Mouse (Mus musculus) MEL (cell line): ENCODE measurements around the gene Cpne1. TPM values are rescaled to one million over a fixed set of nuclear protein-coding genes. Genes with fewer than 3 reads are reported as not detected.

Experiments
- DNase-seq: peaks from one replicate; pipeline ENCODE4 v3.0.0; 2011; ENCODE audit warnings: low read depth, low spot score
- H3K27ac ChIP-seq: 2 replicates; pipeline ENCODE4 v1.5.1; 2012; ENCODE audit warnings: low read depth, mild to moderate bottlenecking, control low read depth, low read length, moderate library complexity; ENCODE audit not compliant: control insufficient read depth
- H3K27me3 ChIP-seq, 2 experiments: fragments of 150-350 bp in 1 of 2; sonication (generic) in 1 of 2; 2 replicates each; pipeline ENCODE4 v1.6.1; 2012; ENCODE audit warnings: low read length in 2 of 2, mild to moderate bottlenecking in 2 of 2, improper control_type of control experiment in 1 of 2, moderate library complexity in 1 of 2; ENCODE audit not compliant: insufficient read depth in 2 of 2, control insufficient read depth in 1 of 2
- H3K36me3 ChIP-seq, 2 experiments: 2 replicates each; pipeline ENCODE4 v1.6.1; 2012 to 2014; ENCODE audit warnings: low read length in 2 of 2, improper control_type of control experiment in 1 of 2, inconsistent platforms in 1 of 2, mild to moderate bottlenecking in 1 of 2; ENCODE audit not compliant: insufficient read depth in 2 of 2, control insufficient read depth in 1 of 2
- H3K4me1 ChIP-seq, 2 experiments: fragments of 150-350 bp in 1 of 2; sonication (generic) in 1 of 2; 2 replicates each; pipeline ENCODE4 v1.6.1; 2012; ENCODE audit warnings: low read length in 2 of 2, improper control_type of control experiment in 1 of 2, mild to moderate bottlenecking in 1 of 2; ENCODE audit not compliant: insufficient read depth in 2 of 2, control insufficient read depth in 1 of 2
- H3K4me3 ChIP-seq, 2 experiments: fragments of 150-350 bp in 1 of 2; sonication (generic) in 1 of 2; 2 replicates each; pipeline ENCODE4 v1.5.1; 2012; ENCODE audit warnings: low read depth in 2 of 2, low read length in 2 of 2, mild to moderate bottlenecking in 2 of 2, moderate library complexity in 2 of 2, control low read depth in 1 of 2, improper control_type of control experiment in 1 of 2; ENCODE audit not compliant: control insufficient read depth in 1 of 2, insufficient read depth in 1 of 2
- H3K79me2 ChIP-seq: 2 replicates; pipeline ENCODE4 v1.6.1; 2012; ENCODE audit warnings: mild to moderate bottlenecking, low read length, moderate library complexity; ENCODE audit not compliant: control insufficient read depth, poor library complexity, insufficient read depth
- H3K9ac ChIP-seq: 2 replicates; pipeline ENCODE4 v1.6.1; 2012; ENCODE audit warnings: low read depth, mild to moderate bottlenecking, control low read depth, low read length, moderate library complexity; ENCODE audit not compliant: control insufficient read depth, poor library complexity, severe bottlenecking
- H3K9me3 ChIP-seq: fragments of 150-350 bp; sonication (generic); replicated peaks from 2 replicates; pipeline ENCODE4 v1.6.1; 2012; ENCODE audit warnings: mild to moderate bottlenecking, low read length, improper control_type of control experiment, moderate library complexity; ENCODE audit not compliant: insufficient read depth
- BHLHE40 ChIP-seq: IDR thresholded peaks from 2 replicates; pipeline ENCODE4 v1.6.1; 2012; ENCODE audit warnings: low read depth, mild to moderate bottlenecking, inconsistent platforms, low read length, improper control_type of control experiment, borderline replicate concordance
- CHD1 ChIP-seq: IDR thresholded peaks from 2 replicates; pipeline ENCODE4 v1.6.1; 2012; ENCODE audit warnings: low read depth, mild to moderate bottlenecking, inconsistent platforms, low read length, improper control_type of control experiment
- CHD2 ChIP-seq: IDR thresholded peaks from 2 replicates; pipeline ENCODE4 v1.6.1; 2011; ENCODE audit warnings: low read length, improper control_type of control experiment
- CTCF ChIP-seq, 3 experiments: IDR thresholded peaks in 2 of 3; conservative IDR thresholded peaks in 1 of 3; 2 replicates each; pipeline ENCODE4 v1.5.1; 2011 to 2012; ENCODE audit warnings: low read length in 3 of 3, low read depth in 2 of 3, mild to moderate bottlenecking in 2 of 3, improper control_type of control experiment in 1 of 3, inconsistent platforms in 1 of 3, mixed read lengths in 1 of 3, moderate library complexity in 1 of 3; ENCODE audit not compliant: control insufficient read depth in 1 of 3, insufficient read depth in 1 of 3, poor library complexity in 1 of 3, severe bottlenecking in 1 of 3
- E2F4 ChIP-seq: IDR thresholded peaks from 2 replicates; pipeline ENCODE4 v1.6.1; 2011; ENCODE audit warnings: low read depth, low read length, improper control_type of control experiment, borderline replicate concordance
- ELF1 ChIP-seq: IDR thresholded peaks from 2 replicates; pipeline ENCODE4 v1.6.1; 2014; ENCODE audit warnings: low read depth, mild to moderate bottlenecking, inconsistent platforms, low read length, improper control_type of control experiment, moderate library complexity
- EP300 ChIP-seq, 2 experiments: IDR thresholded peaks; 2 replicates each; pipeline ENCODE4 v1.6.1; 2011; ENCODE audit warnings: improper control_type of control experiment in 2 of 2, low read length in 2 of 2, low read depth in 1 of 2, mild to moderate bottlenecking in 1 of 2
- ETS1 ChIP-seq: IDR thresholded peaks from 2 replicates; pipeline ENCODE4 v1.6.1; 2012; ENCODE audit warnings: low read depth, mild to moderate bottlenecking, inconsistent platforms, low read length, improper control_type of control experiment, moderate library complexity
- GABPA ChIP-seq: IDR thresholded peaks from 2 replicates; pipeline ENCODE4 v1.6.1; 2012; ENCODE audit warnings: low read depth, mild to moderate bottlenecking, inconsistent platforms, low read length, improper control_type of control experiment, moderate library complexity
- GATA1 ChIP-seq: IDR thresholded peaks from 2 replicates; pipeline ENCODE4 v1.6.1; 2011; ENCODE audit warnings: low read depth, low read length, improper control_type of control experiment
- HCFC1 ChIP-seq: IDR thresholded peaks from 2 replicates; pipeline ENCODE4 v1.6.1; 2012; ENCODE audit warnings: low read depth, mild to moderate bottlenecking, inconsistent platforms, low read length, improper control_type of control experiment, moderate library complexity
- JUND ChIP-seq: IDR thresholded peaks from 2 replicates; pipeline ENCODE4 v1.6.1; 2011; ENCODE audit warnings: low read depth, mild to moderate bottlenecking, improper control_type of control experiment, low read length
- KAT2A ChIP-seq: conservative IDR thresholded peaks from 2 replicates; pipeline ENCODE4 v1.6.1; 2012; ENCODE audit warnings: low read depth, low read length, improper control_type of control experiment, inconsistent platforms
- MAFK ChIP-seq: IDR thresholded peaks from 2 replicates; pipeline ENCODE4 v1.6.1; 2011; ENCODE audit warnings: low read depth, mild to moderate bottlenecking, low read length, improper control_type of control experiment, borderline replicate concordance
- MAX ChIP-seq: IDR thresholded peaks from 2 replicates; pipeline ENCODE4 v1.6.1; 2011; ENCODE audit warnings: low read length, improper control_type of control experiment
- MAZ ChIP-seq: IDR thresholded peaks from 2 replicates; pipeline ENCODE4 v1.6.1; 2012; ENCODE audit warnings: low read depth, mild to moderate bottlenecking, inconsistent platforms, low read length, improper control_type of control experiment
- MEF2A ChIP-seq: IDR thresholded peaks from 2 replicates; pipeline ENCODE4 v1.6.1; 2014; ENCODE audit warnings: low read depth, mild to moderate bottlenecking, inconsistent platforms, low read length, improper control_type of control experiment; ENCODE audit not compliant: poor library complexity, insufficient replicate concordance, severe bottlenecking; ENCODE audit errors: extremely low read depth
- MXI1 ChIP-seq: IDR thresholded peaks from 2 replicates; pipeline ENCODE4 v1.6.1; 2011; ENCODE audit warnings: mild to moderate bottlenecking, low read depth, low read length, improper control_type of control experiment
- MYC ChIP-seq: IDR thresholded peaks from 2 replicates; pipeline ENCODE4 v1.6.1; 2011; ENCODE audit warnings: low read depth, mild to moderate bottlenecking, low read length, improper control_type of control experiment, moderate library complexity
- NELFE ChIP-seq: IDR thresholded peaks from 2 replicates; pipeline ENCODE4 v1.6.1; 2011; ENCODE audit warnings: low read depth, low read length, improper control_type of control experiment
- NRF1 ChIP-seq: IDR thresholded peaks from 2 replicates; pipeline ENCODE4 v1.6.1; 2014; ENCODE audit warnings: low read depth, mild to moderate bottlenecking, inconsistent platforms, low read length, improper control_type of control experiment, moderate library complexity; ENCODE audit not compliant: poor library complexity, insufficient read depth, severe bottlenecking
- POLR2A ChIP-seq, 2 experiments: IDR thresholded peaks; 2 replicates each; pipeline ENCODE4 v1.6.1; 2011 to 2012; ENCODE audit warnings: low read length in 2 of 2, mild to moderate bottlenecking in 2 of 2, control low read depth in 1 of 2, improper control_type of control experiment in 1 of 2, low read depth in 1 of 2, moderate library complexity in 1 of 2; ENCODE audit not compliant: control insufficient read depth in 1 of 2, insufficient read depth in 1 of 2, poor library complexity in 1 of 2
- POLR2AphosphoS2 ChIP-seq: IDR thresholded peaks from 2 replicates; pipeline ENCODE4 v1.6.1; 2011; ENCODE audit warnings: low read length, improper control_type of control experiment
- POLR2AphosphoS5 ChIP-seq: IDR thresholded peaks from 2 replicates; pipeline ENCODE4 v1.6.1; 2012; ENCODE audit warnings: low read depth, borderline replicate concordance, mild to moderate bottlenecking, inconsistent platforms, low read length, moderate library complexity, mixed read lengths
- RAD21 ChIP-seq: IDR thresholded peaks from 2 replicates; pipeline ENCODE4 v1.6.1; 2011; ENCODE audit warnings: mild to moderate bottlenecking, low read depth, low read length, improper control_type of control experiment
- RCOR1 ChIP-seq: IDR thresholded peaks from 2 replicates; pipeline ENCODE4 v1.6.1; 2012; ENCODE audit warnings: low read depth, mild to moderate bottlenecking, inconsistent platforms, low read length, improper control_type of control experiment
- SIN3A ChIP-seq: IDR thresholded peaks from 2 replicates; pipeline ENCODE4 v1.6.1; 2012; ENCODE audit warnings: low read length, improper control_type of control experiment, inconsistent platforms
- SMC3 ChIP-seq: IDR thresholded peaks from 2 replicates; pipeline ENCODE4 v1.6.1; 2011; ENCODE audit warnings: low read depth, low read length, improper control_type of control experiment
- TAL1 ChIP-seq: IDR thresholded peaks from 2 replicates; pipeline ENCODE4 v1.6.1; 2012; ENCODE audit warnings: mild to moderate bottlenecking, inconsistent platforms, low read length, moderate library complexity, mixed read lengths
- TBP ChIP-seq: IDR thresholded peaks from 2 replicates; pipeline ENCODE4 v1.8.0; 2011; ENCODE audit warnings: low read depth, low read length, improper control_type of control experiment
- USF1 ChIP-seq: IDR thresholded peaks from 2 replicates; pipeline ENCODE4 v1.6.1; 2014; ENCODE audit warnings: low read depth, mild to moderate bottlenecking, inconsistent platforms, low read length, improper control_type of control experiment, moderate library complexity
- USF2 ChIP-seq, 2 experiments: IDR thresholded peaks; 2 replicates each; pipeline ENCODE4 v1.6.1; 2011 to 2012; ENCODE audit warnings: improper control_type of control experiment in 2 of 2, low read length in 2 of 2, borderline replicate concordance in 1 of 2, inconsistent platforms in 1 of 2, low read depth in 1 of 2, mild to moderate bottlenecking in 1 of 2; ENCODE audit not compliant: insufficient read depth in 1 of 2
- ZC3H11A ChIP-seq: IDR thresholded peaks from 2 replicates; pipeline ENCODE4 v1.6.1; 2012; ENCODE audit warnings: low read depth, mild to moderate bottlenecking, inconsistent platforms, low read length, improper control_type of control experiment
- ZKSCAN1 ChIP-seq: IDR thresholded peaks from 2 replicates; pipeline ENCODE4 v1.6.1; 2012; ENCODE audit warnings: low read depth, mild to moderate bottlenecking, inconsistent platforms, low read length, improper control_type of control experiment, moderate library complexity
- ZMIZ1 ChIP-seq: IDR thresholded peaks from 2 replicates; pipeline ENCODE4 v1.6.1; 2012; ENCODE audit warnings: low read depth, mild to moderate bottlenecking, inconsistent platforms, low read length, improper control_type of control experiment, moderate library complexity
- ZNF384 ChIP-seq: IDR thresholded peaks from 2 replicates; pipeline ENCODE4 v1.6.1; 2012; ENCODE audit warnings: low read depth, mild to moderate bottlenecking, inconsistent platforms, low read length, improper control_type of control experiment
- polyA plus RNA-seq, 2 experiments: library from polyadenylated mRNA; stranded (reverse) in 1 of 2; unstranded in 1 of 2; fragments of >175 nt in 1 of 2; fragments of >200 nt in 1 of 2; gene quantifications; 2 replicates each; pipeline versions ENCODE4 v1.2.1 to v1.2.4; 2012; ENCODE audit warnings: low replicate concordance in 2 of 2, low read depth in 1 of 2; ENCODE audit not compliant: insufficient read length in 2 of 2, insufficient read depth in 1 of 2, missing spikeins in 1 of 2
- total RNA-seq: library from RNA; depleted of rRNA; stranded (reverse); fragments of 300-350 nt; gene quantifications from 2 replicates; pipeline ENCODE4 v1.2.3, GENCODE M21; 2012; rRNA removed

Gene Cpne1
- 22.5 and 32.0 TPM in 2 replicates for total RNA-seq
- polyA plus RNA-seq, result 10 to 100 TPM in 1 of 2 experiments, not detected in 1; 52.8 TPM

DNA sequence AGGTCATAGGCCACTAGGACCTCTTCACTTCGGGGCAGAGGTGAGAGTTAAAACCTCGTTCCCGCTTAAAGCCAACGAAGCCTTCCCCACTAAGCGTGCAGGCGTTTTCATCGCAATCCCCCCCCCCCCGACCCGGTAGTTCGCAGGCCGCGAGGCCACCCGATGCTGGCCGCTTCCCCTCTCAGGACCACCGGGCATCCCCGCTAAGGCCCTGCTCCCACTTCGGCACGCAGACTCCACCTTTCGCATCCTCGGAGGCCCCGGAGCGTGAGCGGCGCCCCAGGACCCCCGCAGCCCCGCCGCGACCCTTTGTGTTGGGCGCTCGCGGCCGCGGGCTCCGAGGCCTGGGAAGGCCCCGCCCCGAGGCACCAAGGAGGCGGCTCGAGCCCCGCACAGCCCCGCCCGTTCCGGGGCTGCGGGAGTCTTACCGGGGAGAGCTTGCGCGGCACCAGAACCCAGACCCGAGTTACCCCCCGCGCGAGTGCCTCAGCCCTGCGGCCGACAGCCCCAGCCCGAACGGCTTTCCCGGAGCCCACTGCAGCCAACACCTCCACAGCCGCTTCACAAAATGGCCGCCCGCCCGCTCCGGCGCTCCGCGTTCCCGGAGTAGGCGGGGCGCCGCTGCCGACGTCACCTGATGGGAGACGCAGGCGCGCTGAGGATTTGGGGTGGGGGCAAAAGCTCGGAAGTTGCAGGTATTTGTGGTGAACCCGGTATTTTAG, at the start of gene Cpne1, which contains the start of gene Rbm12:
Cpne1 (minus strand) TSS at position 608 of the 722 bp plus-strand sequence.
Rbm12 (minus strand) TSS at position 621 of the 722 bp plus-strand sequence.
- Histone ChIP-seq H3K27ac (peak within 1 kb of the TSS; percentile 78), H3K9me3 (no peaks in the 10 kb centered on the region), H3K9ac (peak within 1 kb of the TSS; percentile 98), H3K4me1 (peaks cover 9 to 16% of the 10 kb centered on the region in 2 experiments), H3K4me3 (peak within 1 kb of the TSS; percentile 66 to 95), H3K36me3 (peaks cover 5 to 28% of the 10 kb centered on the region in 2 experiments; a peak in 3 of 4 replicates), H3K27me3 (no peaks in the 10 kb centered on the region), H3K79me2 (peaks cover 49% of the 10 kb centered on the region)
- DNase-seq, result peak; percentile 95
- TF ChIP-seq SMC3 (no peak), ETS1 (no peak), MXI1 (no peak), SIN3A (peak; percentile 33; the same call in 1 of the 2 replicates), NELFE (peak; percentile 97), MAZ (peak; percentile 95), ELF1 (peak; percentile 65; the same call in 1 of the 2 replicates), NRF1 (peak; percentile 85), GATA1 (no peak), CHD2 (no peak), BHLHE40 (no peak), HCFC1 (peak; percentile 79), CTCF (IDR thresholded peaks at IDR 0.05 in 2 of 3, conservative IDR thresholded peaks at IDR 0.05 in 1 of 3; ENCODE audit: control insufficient read depth in 1 of 3, insufficient read depth in 1 of 3, low read depth in 2 of 3, low read length in 3 of 3, poor library complexity in 1 of 3, severe bottlenecking in 1 of 3) (no peak), MAFK (no peak), CHD1 (no peak), RAD21 (no peak), MEF2A (no peak), POLR2A (IDR thresholded peaks at IDR 0.05; ENCODE audit: control insufficient read depth in 1 of 2, insufficient read depth in 1 of 2, low read depth in 1 of 2, low read length in 2 of 2, poor library complexity in 1 of 2) (peak; percentile 89; a peak in 3 of 4 replicates), MYC (no peak), TBP (peak; percentile 81; the same call in 1 of the 2 replicates), MAX (no peak), JUND (no peak), TAL1 (no peak), RCOR1 (no peak), USF1 (peak; percentile 82), E2F4 (no peak), POLR2AphosphoS2 (peak; percentile 90; the same call in 1 of the 2 replicates), EP300 (IDR thresholded peaks at IDR 0.05; ENCODE audit: low read depth in 1 of 2, low read length in 2 of 2) (no peak), USF2 (IDR thresholded peaks at IDR 0.05; ENCODE audit: borderline replicate concordance in 1 of 2, insufficient read depth in 1 of 2, low read depth in 1 of 2, low read length in 2 of 2) (no peak), KAT2A (no peak; the same call in 1 of the 2 replicates), ZKSCAN1 (no peak), GABPA (no peak), ZNF384 (no peak), ZMIZ1 (peak; percentile 85), POLR2AphosphoS5 (no peak), ZC3H11A (no peak)
